Mouse (Mus musculus): ENCODE results near the gene Smim26.

DNA sequence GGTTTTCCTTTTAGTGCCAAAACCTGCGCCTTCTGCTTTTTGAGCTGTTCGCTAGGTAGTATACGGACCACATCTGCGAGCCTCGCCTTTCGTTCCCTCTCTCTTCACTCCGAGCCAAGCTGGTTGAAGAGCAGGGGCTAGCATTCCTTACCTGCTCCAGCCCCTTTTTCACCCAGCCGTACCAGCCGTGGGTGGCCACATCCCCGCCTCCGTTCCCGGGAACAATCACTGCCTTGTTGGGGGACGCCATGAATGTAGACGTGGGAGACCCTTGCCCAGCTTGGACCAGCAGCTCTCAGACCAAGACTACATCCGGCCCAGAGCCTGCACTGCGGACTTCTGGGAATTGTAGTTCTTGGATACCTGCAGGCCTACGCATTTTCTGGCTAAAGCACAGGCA lies 43.3 kb upstream of the Smim26 start, which contains the start of gene Rbbp9:
- TF ChIP-seq CTCF (IDR thresholded peaks at IDR 0.05; ENCODE audit: control insufficient read depth, insufficient read depth, insufficient replicate concordance, low read depth, low read length) (no peak), POLR2A (IDR thresholded peaks at IDR 0.05; ENCODE audit: control insufficient read depth, low read depth, low read length) (peak; percentile 62; the same call in 1 of the 2 replicates)
